Mouse (Mus musculus): ENCODE results near the gene Cebpb. TPM values are rescaled to one million over a fixed set of nuclear protein-coding genes. Genes with fewer than 3 reads are reported as not detected.
A peak's percentile ranks its signal among the peaks of the same experiment; 100 is the strongest.

The Cebpb gene
- polyA plus RNA-seq, 1 experiment from 2014 or later, result 2.0 TPM

- H3K9ac ChIP-seq, result no peak overlapping the region
- H3K4me1 ChIP-seq, result peaks cover 39% of the 10 kb centered on the region
- H3K4me3 ChIP-seq, result no peak overlapping the region
- no peak overlapping the region for H3K27ac ChIP-seq (replicated peaks)
- no peak overlapping the region for H3K4me2 ChIP-seq
- peaks cover 14% of the 10 kb centered on the region; the same call in 1 of the 2 replicates for H3K27me3 ChIP-seq (replicated peaks)
- ATAC-seq (ENCODE audit: extremely low read depth, insufficient number of reproducible peaks, low FRiP score, low TSS enrichment), result no peak
- peaks cover 6% of the 10 kb centered on the region; the same call in 1 of the 2 replicates for H3K36me3 ChIP-seq
- WGBS, result 90% methylated on average over 2 of the region's 2 CpGs
- 0 out of 2 replicates have a peak, but pooled peaks cover 2% of the 10 kb centered on the region for H3K9me3 ChIP-seq
These were observed 4.8 kb downstream of the Cebpb start for GRCm38 (mm10) chr2:167693540-167693939.

DNA sequence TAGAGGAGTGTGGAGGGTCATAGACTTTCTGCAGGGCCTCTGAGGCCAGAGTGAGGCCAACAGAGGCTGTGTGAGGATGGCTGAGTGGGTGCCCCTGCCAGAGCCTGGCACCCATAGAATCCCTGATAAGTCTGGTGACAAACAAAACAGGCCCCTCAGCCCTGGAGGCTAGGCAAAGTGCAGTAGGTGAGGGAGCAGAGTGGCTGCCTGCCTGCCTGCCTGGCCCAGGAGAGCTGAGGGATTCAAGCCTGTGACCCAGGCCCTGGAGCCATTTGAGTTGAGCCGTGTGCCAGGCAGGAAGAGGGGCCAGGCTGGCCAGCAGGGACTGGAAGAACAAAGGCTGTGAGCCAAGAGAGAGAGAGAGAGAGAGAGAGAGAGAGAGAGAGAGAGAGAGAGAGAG lies 5.5 kb downstream of the Cebpb start:
- Histone ChIP-seq H3K27ac (replicated peaks) (no peak overlapping the region), H3K4me3 (no peak overlapping the region), H3K9ac (no peak overlapping the region), H3K27me3 (replicated peaks) (peaks cover 14% of the 10 kb centered on the region; the same call in 1 of the 2 replicates), H3K9me3 (0 out of 2 replicates have a peak, but pooled peaks cover 2% of the 10 kb centered on the region), H3K4me1 (peaks cover 42% of the 10 kb centered on the region), H3K4me2 (no peak overlapping the region), H3K36me3 (peaks cover 6% of the 10 kb centered on the region; the same call in 1 of the 2 replicates)
- 47% methylated on average over 1 of the region's 1 CpGs for WGBS
- ATAC-seq (ENCODE audit: extremely low read depth, insufficient number of reproducible peaks, low FRiP score, low TSS enrichment), result no peak

DNA sequence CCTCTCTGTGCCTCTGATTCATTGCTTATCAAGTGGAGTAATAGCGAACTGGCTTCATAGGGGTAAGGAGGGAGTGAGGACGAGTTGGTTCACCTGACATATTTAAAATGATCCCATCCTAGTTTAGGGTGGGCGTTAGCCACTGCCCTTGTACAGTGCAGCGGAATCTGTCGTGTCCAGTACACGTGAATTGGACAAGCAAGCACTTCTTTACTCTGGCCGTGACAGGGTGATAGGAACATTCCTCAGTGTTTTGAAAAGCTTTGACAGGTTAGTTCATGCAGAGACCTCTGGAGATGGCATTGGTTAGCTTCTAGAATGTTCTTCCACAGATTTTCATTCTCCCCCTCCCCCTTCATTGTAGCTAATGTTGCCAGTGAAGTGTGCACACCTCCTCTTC lies 6.2 kb downstream of the Cebpb start:
- no peak for ATAC-seq (ENCODE audit: extremely low read depth, insufficient number of reproducible peaks, low FRiP score, low TSS enrichment)
- H3K27me3 ChIP-seq (replicated peaks), result peaks cover 10% of the 10 kb centered on the region; the same call in 1 of the 2 replicates

GRCm38 (mm10) chr2:167695491-167695890 lies 6.8 kb downstream of the Cebpb start:
- Histone ChIP-seq H3K9ac (no peak overlapping the region), H3K4me1 (peaks cover 45% of the 10 kb centered on the region), H3K4me3 (no peak overlapping the region), H3K4me2 (no peak overlapping the region), H3K36me3 (peaks cover 6% of the 10 kb centered on the region; the same call in 1 of the 2 replicates), H3K27ac (replicated peaks) (no peak overlapping the region), H3K9me3 (0 out of 2 replicates have a peak, but pooled peaks cover 2% of the 10 kb centered on the region), H3K27me3 (replicated peaks) (peaks cover 8% of the 10 kb centered on the region; the same call in 1 of the 2 replicates)
- no peak for ATAC-seq (ENCODE audit: extremely low read depth, insufficient number of reproducible peaks, low FRiP score, low TSS enrichment)
- 86% methylated on average over 14 of the region's 14 CpGs for WGBS

More for the DNA sequence above, 6.2 kb downstream of the Cebpb start:
- no peak overlapping the region for H3K4me3 ChIP-seq
- peaks cover 45% of the 10 kb centered on the region for H3K4me1 ChIP-seq
- no peak overlapping the region for H3K9ac ChIP-seq
- H3K4me2 ChIP-seq, result no peak overlapping the region
- H3K27ac ChIP-seq (replicated peaks), result no peak overlapping the region
- 88% methylated on average over 7 of the region's 7 CpGs for WGBS
- H3K36me3 ChIP-seq, result peaks cover 6% of the 10 kb centered on the region; the same call in 1 of the 2 replicates
- H3K9me3 ChIP-seq, result 0 out of 2 replicates have a peak, but pooled peaks cover 2% of the 10 kb centered on the region

- peaks cover 3% of the 10 kb centered on the region; the same call in 1 of the 2 replicates for H3K27me3 ChIP-seq (replicated peaks)
- H3K4me1 ChIP-seq, result peaks cover 38% of the 10 kb centered on the region
- 0 out of 2 replicates have a peak, but pooled peaks cover 2% of the 10 kb centered on the region for H3K9me3 ChIP-seq
- H3K36me3 ChIP-seq, result peaks cover 6% of the 10 kb centered on the region; the same call in 1 of the 2 replicates
- H3K27ac ChIP-seq (replicated peaks), result 0 out of 2 replicates have a peak overlapping the region, but pooled peaks have one; percentile 20
- no peak overlapping the region for H3K4me3 ChIP-seq
- H3K4me2 ChIP-seq, result no peak overlapping the region
- H3K9ac ChIP-seq, result no peak overlapping the region
- WGBS, result 68% methylated on average over 7 of the region's 7 CpGs
- ATAC-seq (ENCODE audit: extremely low read depth, insufficient number of reproducible peaks, low FRiP score, low TSS enrichment), result no peak
These were observed 7.4 kb downstream of the Cebpb start for GRCm38 (mm10) chr2:167696143-167696542.

DNA sequence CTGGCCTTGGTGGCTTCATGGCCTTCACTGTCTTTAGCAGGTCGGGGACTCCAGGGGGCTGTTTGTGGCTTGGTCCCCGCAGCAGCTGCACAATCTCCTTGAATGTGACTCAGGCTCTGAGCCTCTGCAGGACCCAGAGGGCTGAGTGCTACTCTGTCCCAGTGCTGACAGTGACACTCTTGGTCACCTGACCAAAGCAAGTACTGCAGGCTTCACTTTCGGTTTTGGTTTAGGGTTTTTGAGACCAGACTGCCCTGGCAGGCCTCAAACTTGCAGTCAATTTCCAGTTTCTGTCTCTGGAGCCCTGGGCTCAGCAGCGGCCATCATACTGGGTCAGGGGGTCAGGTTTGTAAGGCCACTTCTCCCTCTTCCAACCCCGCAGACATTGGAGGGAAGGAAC lies 9.2 kb downstream of the Cebpb start:
- H3K27me3 ChIP-seq (replicated peaks), result no peaks in the 10 kb centered on the region
- H3K36me3 ChIP-seq, result peaks cover 6% of the 10 kb centered on the region; the same call in 1 of the 2 replicates
- peak overlapping the region; percentile 60 for H3K9ac ChIP-seq
- 14% methylated on average over 5 of the region's 5 CpGs for WGBS
- H3K4me3 ChIP-seq, result 0 out of 2 replicates have a peak overlapping the region, but pooled peaks have one; percentile 11
- H3K9me3 ChIP-seq, result 0 out of 2 replicates have a peak, but pooled peaks cover 2% of the 10 kb centered on the region
- H3K4me2 ChIP-seq, result peak overlapping the region; percentile 49
- H3K27ac ChIP-seq (replicated peaks), result peak overlapping the region; percentile 78
- H3K4me1 ChIP-seq, result peaks cover 28% of the 10 kb centered on the region
- ATAC-seq (ENCODE audit: extremely low read depth, insufficient number of reproducible peaks, low FRiP score, low TSS enrichment), result no peak

GRCm38 (mm10) chr2:167700018-167700417 lies 11.3 kb downstream of the Cebpb start:
- H3K4me1 ChIP-seq, result peaks cover 28% of the 10 kb centered on the region
- 61% methylated on average over 5 of the region's 5 CpGs for WGBS
- peaks cover 5% of the 10 kb centered on the region; the same call in 1 of the 2 replicates for H3K36me3 ChIP-seq
- peak overlapping the region; percentile 14; the same call in 1 of the 2 replicates for H3K9ac ChIP-seq
- H3K9me3 ChIP-seq, result 0 out of 2 replicates have a peak, but pooled peaks cover 2% of the 10 kb centered on the region
- no peak for ATAC-seq (ENCODE audit: extremely low read depth, insufficient number of reproducible peaks, low FRiP score, low TSS enrichment)
- no peaks in the 10 kb centered on the region for H3K27me3 ChIP-seq (replicated peaks)
- H3K27ac ChIP-seq (replicated peaks), result no peak overlapping the region
- H3K4me3 ChIP-seq, result no peak overlapping the region
- no peak overlapping the region for H3K4me2 ChIP-seq

DNA sequence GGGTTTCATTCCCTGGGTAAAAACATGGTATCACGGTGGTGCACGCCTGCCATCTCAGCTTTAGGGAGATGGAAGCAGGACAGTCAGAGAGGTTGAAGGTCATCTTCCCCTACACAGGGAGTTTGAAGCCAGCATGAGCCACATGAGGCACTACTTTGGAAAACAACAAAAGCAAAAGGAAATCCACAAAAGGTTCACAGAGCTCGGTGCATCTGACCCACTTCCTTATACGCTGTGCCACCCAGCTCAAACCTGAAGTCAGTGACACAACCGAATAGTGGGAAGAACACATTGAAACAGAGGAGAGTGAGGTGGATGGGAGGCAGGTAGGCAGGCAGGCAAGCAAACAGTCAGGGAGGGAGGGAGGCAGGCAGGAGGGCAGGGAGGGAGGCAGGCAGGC lies 12.8 kb downstream of the Cebpb start:
- no peak overlapping the region for H3K4me3 ChIP-seq
- WGBS, result 75% methylated on average over 5 of the region's 5 CpGs
- no peak for ATAC-seq (ENCODE audit: extremely low read depth, insufficient number of reproducible peaks, low FRiP score, low TSS enrichment)
- H3K9me3 ChIP-seq, result no peaks in the 10 kb centered on the region
- H3K27ac ChIP-seq (replicated peaks), result no peak overlapping the region
- no peak overlapping the region for H3K9ac ChIP-seq
- H3K4me1 ChIP-seq, result peaks cover 32% of the 10 kb centered on the region
- H3K4me2 ChIP-seq, result no peak overlapping the region
- H3K36me3 ChIP-seq, result no peaks in the 10 kb centered on the region
- no peaks in the 10 kb centered on the region for H3K27me3 ChIP-seq (replicated peaks)

DNA sequence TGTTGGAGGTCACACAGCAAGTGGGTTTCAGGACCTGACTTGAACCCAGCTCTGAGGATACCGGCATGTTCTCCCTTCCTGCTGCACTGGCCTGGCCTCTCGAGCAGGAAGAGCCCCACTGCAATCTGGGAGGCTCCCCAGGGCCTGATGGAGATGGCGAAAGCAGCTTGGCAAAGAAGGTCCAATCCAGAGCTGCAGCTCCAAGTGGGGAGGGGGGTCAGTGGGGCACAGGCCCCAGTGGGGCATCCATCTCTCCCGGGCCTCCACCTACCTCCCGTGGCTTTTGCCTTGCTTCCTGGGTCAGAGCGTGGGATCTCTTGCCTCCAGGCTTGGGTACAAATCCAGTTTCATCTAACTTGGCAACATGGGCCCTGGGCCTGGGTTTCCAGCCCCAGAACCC lies 13.4 kb downstream of the Cebpb start:
- ATAC-seq (ENCODE audit: extremely low read depth, insufficient number of reproducible peaks, low FRiP score, low TSS enrichment), result no peak
- H3K27ac ChIP-seq (replicated peaks), result no peak overlapping the region
- H3K27me3 ChIP-seq (replicated peaks), result no peaks in the 10 kb centered on the region
- H3K9me3 ChIP-seq, result no peaks in the 10 kb centered on the region
- H3K4me1 ChIP-seq, result peaks cover 31% of the 10 kb centered on the region
- H3K4me2 ChIP-seq, result no peak overlapping the region
- WGBS, result 65% methylated on average over 6 of the region's 6 CpGs
- no peak overlapping the region for H3K9ac ChIP-seq
- H3K4me3 ChIP-seq, result no peak overlapping the region
- H3K36me3 ChIP-seq, result no peaks in the 10 kb centered on the region

GRCm38 (mm10) chr2:167704409-167704808 lies 15.7 kb downstream of the Cebpb start:
- Histone ChIP-seq H3K27me3 (replicated peaks) (0 out of 2 replicates have a peak, but pooled peaks cover 5% of the 10 kb centered on the region), H3K36me3 (no peaks in the 10 kb centered on the region), H3K4me2 (no peak overlapping the region), H3K9ac (no peak overlapping the region), H3K9me3 (no peaks in the 10 kb centered on the region), H3K27ac (replicated peaks) (no peak overlapping the region), H3K4me3 (no peak overlapping the region), H3K4me1 (peaks cover 16% of the 10 kb centered on the region)
- ATAC-seq (ENCODE audit: extremely low read depth, insufficient number of reproducible peaks, low FRiP score, low TSS enrichment), result no peak
- WGBS, result 77% methylated on average over 4 of the region's 4 CpGs

DNA sequence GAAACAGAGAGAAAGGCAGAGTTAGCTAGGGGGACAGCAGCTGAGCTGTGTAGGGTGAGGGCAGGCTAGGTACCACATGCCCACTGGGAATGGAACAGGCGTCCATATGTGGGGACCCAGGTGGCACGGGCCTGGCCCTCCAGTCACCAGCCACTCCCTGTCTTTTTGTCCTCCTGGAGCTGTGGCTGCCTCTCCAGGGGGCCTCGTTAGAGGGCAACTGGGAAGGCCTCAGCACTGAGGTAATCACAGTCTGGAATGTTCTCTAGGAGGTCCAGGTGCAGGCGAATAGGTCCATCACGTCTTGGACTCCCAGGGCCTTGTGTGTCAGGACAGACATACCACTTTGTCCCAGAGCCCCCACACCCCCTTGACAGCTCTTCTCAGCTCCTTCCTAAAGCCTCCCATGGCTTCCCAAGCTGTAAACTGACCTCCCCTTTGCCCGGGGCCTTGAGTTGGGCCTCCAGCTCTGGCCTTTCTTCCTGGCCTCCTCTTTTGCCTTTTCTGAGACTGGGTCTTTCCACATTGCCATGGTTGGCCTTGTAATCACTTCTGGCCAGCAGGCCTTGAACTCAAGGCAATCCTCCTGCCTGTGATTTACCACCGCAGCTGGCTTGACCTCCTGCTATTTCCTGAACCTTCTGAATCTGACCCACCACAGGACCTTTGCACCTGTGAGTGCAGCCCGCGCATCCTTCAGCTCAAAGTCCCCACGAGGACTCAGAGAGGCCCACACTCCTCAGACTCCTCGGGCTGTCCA lies 17.6 kb downstream of the Cebpb start:
- H3K27ac ChIP-seq (replicated peaks), result no peak overlapping the region
- H3K9ac ChIP-seq, result peak overlapping the region; percentile 55; the same call in 1 of the 2 replicates
- peaks cover 10% of the 10 kb centered on the region for H3K4me1 ChIP-seq
- H3K4me3 ChIP-seq, result no peak overlapping the region
- no peaks in the 10 kb centered on the region for H3K36me3 ChIP-seq
- no peaks in the 10 kb centered on the region for H3K9me3 ChIP-seq
- H3K27me3 ChIP-seq (replicated peaks), result 0 out of 2 replicates have a peak, but pooled peaks cover 12% of the 10 kb centered on the region
- no peak for ATAC-seq (ENCODE audit: extremely low read depth, insufficient number of reproducible peaks, low FRiP score, low TSS enrichment)
- H3K4me2 ChIP-seq, result no peak overlapping the region
- 64% methylated on average over 11 of the region's 11 CpGs for WGBS

Measured in heart, embryonic 13.5 days (tissue).